Mouse (Mus musculus) c-Kit-positive CD71-negative TER-119-negative erythroid progenitor cells, embryonic 14.5 days (primary cell): ENCODE measurements around the gene Cpne7.
A peak's percentile ranks its signal among the peaks of the same experiment; 100 is the strongest.
"Not testable (repeated sequence)": the region's sequence is repeated elsewhere in the genome, so short reads cannot be mapped to it uniquely, and the experiment has no call there.

Source experiments
- DNase-seq: peaks from one replicate; pipeline ENCODE4 v3.0.0-alpha.2; 2013; ENCODE audit warnings: low read depth

The Cpne7 gene

GRCm38 (mm10) chr8:123117127-123117731, at the start of gene Cpne7:
Cpne7 (plus strand) TSS chr8:123117374.
- no peak for DNase-seq

GRCm38 (mm10) chr8:123071176-123071575, 46.0 kb upstream of the Cpne7 start:
- no peak for DNase-seq

GRCm38 (mm10) chr8:123077213-123077612, 40.0 kb upstream of the Cpne7 start:
- DNase-seq = no peak

- DNase-seq = no peak
These were observed 34.2 kb upstream of the Cpne7 start for GRCm38 (mm10) chr8:123082993-123083392.

- no peak for DNase-seq
These were observed 33.6 kb upstream of the Cpne7 start for GRCm38 (mm10) chr8:123083610-123084009.

- DNase-seq = no peak
These were observed 29.9 kb upstream of the Cpne7 start for GRCm38 (mm10) chr8:123087289-123087688.

GRCm38 (mm10) chr8:123097216-123097615, 20.0 kb upstream of the Cpne7 start:
- no peak for DNase-seq

GRCm38 (mm10) chr8:123097786-123098584, 19.2 kb upstream of the Cpne7 start:
- DNase-seq = no peak

GRCm38 (mm10) chr8:123100288-123100687, 16.9 kb upstream of the Cpne7 start:
- no peak for DNase-seq

- DNase-seq = no peak
These were observed 15.9 kb upstream of the Cpne7 start for GRCm38 (mm10) chr8:123101244-123101643.

- DNase-seq = peak; percentile 84
These were observed 15.2 kb upstream of the Cpne7 start, which contains the start of gene Rpl13 for GRCm38 (mm10) chr8:123101735-123102685. Rpl13 (plus strand) TSS chr8:123102350.

- not testable (repeated sequence) for DNase-seq
These were observed 14.3 kb upstream of the Cpne7 start for GRCm38 (mm10) chr8:123102855-123103254.

- no peak for DNase-seq
These were observed 13.9 kb upstream of the Cpne7 start for GRCm38 (mm10) chr8:123103285-123103684.

- no peak for DNase-seq
These were observed 13.0 kb upstream of the Cpne7 start for GRCm38 (mm10) chr8:123104046-123104767.

GRCm38 (mm10) chr8:123105553-123106326, 11.4 kb upstream of the Cpne7 start:
- no peak for DNase-seq

GRCm38 (mm10) chr8:123106531-123106930, 10.6 kb upstream of the Cpne7 start:
- DNase-seq = no peak

GRCm38 (mm10) chr8:123108010-123108409, 9.2 kb upstream of the Cpne7 start:
- no peak for DNase-seq

GRCm38 (mm10) chr8:123108953-123109352, 8.2 kb upstream of the Cpne7 start:
- no peak for DNase-seq

GRCm38 (mm10) chr8:123110649-123111048, 6.5 kb upstream of the Cpne7 start:
- peak; percentile 65 for DNase-seq

GRCm38 (mm10) chr8:123112892-123113291, 4.3 kb upstream of the Cpne7 start:
- no peak for DNase-seq
